Mouse (Mus musculus): ENCODE measurements around the gene Nudt5. TPM values are rescaled to one million over a fixed set of nuclear protein-coding genes. Genes with fewer than 3 reads are reported as not detected.

The Nudt5 gene
- total and polyA plus RNA-seq, 3 experiments, result 4.3 to 12.8 (median 12.4) TPM

DNA sequence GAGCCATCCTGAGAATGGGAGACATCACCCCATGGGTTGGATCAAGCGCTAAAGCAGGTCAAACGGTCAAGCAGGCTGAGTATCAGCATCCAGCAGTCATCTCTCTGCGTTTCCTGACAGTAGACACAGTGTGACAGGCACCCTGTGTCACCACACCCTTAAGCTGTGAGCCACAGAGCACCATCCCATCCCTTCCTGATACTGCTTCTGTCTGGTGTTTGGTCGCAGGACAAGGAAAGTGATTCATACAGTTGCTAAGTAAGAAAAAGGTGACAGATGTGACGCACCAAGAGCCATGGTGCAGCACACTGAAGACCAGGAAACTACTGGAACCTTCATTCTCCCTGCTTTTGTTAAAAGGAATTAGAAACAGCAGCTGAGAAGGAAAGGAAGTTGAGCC lies 44.0 kb downstream of the Nudt5 start:
- WGBS, result 64% methylated on average over 5 of the region's 5 CpGs
- DNase-seq, result no peak
- intact Hi-C loops (cut with DNase I), result no loop called here
- Histone ChIP-seq H3K4me3 (no peak overlapping the region), H3K79me2 (replicated peaks; ENCODE audit: control insufficient read depth, insufficient read depth, low read length) (peaks cover 3% of the 10 kb centered on the region), H3K27ac (no peak overlapping the region), H3K4me1 (ENCODE audit: control insufficient read depth, insufficient read depth, low read length) (no peaks in the 10 kb centered on the region), H3K36me3 (ENCODE audit: control insufficient read depth, insufficient read depth, low read length) (peaks cover 6% of the 10 kb centered on the region), H3K27me3 (ENCODE audit: control insufficient read depth, insufficient read depth, low read length) (no peaks in the 10 kb centered on the region), H3K9ac (ENCODE audit: low read depth, low read length) (no peak overlapping the region)
- no peak for TF ChIP-seq CTCF (IDR thresholded peaks at IDR 0.05)
- TF ChIP-seq EP300 (IDR thresholded peaks at IDR 0.05; ENCODE audit: insufficient read depth, low read depth, low read length), result no peak
- TF ChIP-seq POLR2A (IDR thresholded peaks at IDR 0.05; ENCODE audit: insufficient read depth, low read depth, low read length), result no peak

DNA sequence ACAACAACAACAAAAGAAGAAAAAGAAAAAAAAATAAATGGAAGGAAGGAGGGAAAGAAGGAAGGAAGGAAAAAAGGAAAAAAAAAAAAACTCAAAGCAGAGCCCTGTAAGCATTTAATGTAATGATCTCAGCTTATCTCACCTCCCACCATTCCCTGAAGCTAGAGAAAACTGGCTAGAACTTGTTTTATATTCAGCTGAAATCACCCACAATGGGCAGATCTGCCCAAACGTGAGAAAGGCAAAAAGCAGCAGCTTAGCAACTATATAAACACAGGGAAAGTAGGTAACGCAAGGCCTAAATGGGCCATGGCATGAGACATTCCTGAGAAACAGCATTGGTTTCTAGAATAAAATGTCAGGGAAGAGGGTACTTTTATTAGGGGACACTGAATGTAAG lies 44.6 kb downstream of the Nudt5 start:
- H3K4me3 ChIP-seq, result no peak overlapping the region
- peaks cover 6% of the 10 kb centered on the region for H3K36me3 ChIP-seq (ENCODE audit: control insufficient read depth, insufficient read depth, low read length)
- no peak for DNase-seq
- intact Hi-C loops (cut with DNase I), result no loop called here
- WGBS, result 79% methylated on average over 2 of the region's 2 CpGs
- H3K4me1 ChIP-seq (ENCODE audit: control insufficient read depth, insufficient read depth, low read length), result no peaks in the 10 kb centered on the region; the same call in none of the 2 replicates
- H3K27ac ChIP-seq, result no peak overlapping the region
- H3K79me2 ChIP-seq (replicated peaks; ENCODE audit: control insufficient read depth, insufficient read depth, low read length), result peaks cover 3% of the 10 kb centered on the region
- TF ChIP-seq POLR2A (IDR thresholded peaks at IDR 0.05; ENCODE audit: insufficient read depth, low read depth, low read length) (no peak), CTCF (IDR thresholded peaks at IDR 0.05) (no peak), EP300 (IDR thresholded peaks at IDR 0.05; ENCODE audit: insufficient read depth, low read depth, low read length) (no peak)
- H3K9ac ChIP-seq (ENCODE audit: low read depth, low read length), result no peak overlapping the region
- no peaks in the 10 kb centered on the region for H3K27me3 ChIP-seq (ENCODE audit: control insufficient read depth, insufficient read depth, low read length)

DNA sequence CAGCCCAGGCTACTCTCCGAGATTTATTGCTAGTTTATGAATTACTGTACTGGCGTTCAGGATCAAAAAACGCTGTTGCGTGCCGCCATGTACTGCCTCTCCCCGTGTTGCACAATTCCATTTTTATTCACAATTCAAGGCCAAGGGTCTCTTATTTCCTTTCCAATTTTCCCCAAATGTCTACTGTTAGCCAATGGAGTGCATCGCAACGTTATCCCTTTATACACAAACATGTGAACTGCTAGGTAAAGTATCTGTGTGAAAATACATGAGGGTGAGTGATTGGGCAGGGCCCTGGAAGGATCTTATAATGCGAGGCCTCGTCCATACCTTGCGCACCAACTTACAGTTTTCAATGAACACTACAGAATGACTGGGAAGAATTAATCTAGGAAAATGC lies 49.5 kb downstream of the Nudt5 start:
- Histone ChIP-seq H3K4me1 (ENCODE audit: control insufficient read depth, insufficient read depth, low read length) (no peaks in the 10 kb centered on the region; the same call in none of the 2 replicates), H3K27me3 (ENCODE audit: control insufficient read depth, insufficient read depth, low read length) (no peaks in the 10 kb centered on the region), H3K36me3 (ENCODE audit: control insufficient read depth, insufficient read depth, low read length) (peaks cover 6% of the 10 kb centered on the region), H3K9ac (ENCODE audit: low read depth, low read length) (no peak overlapping the region), H3K79me2 (replicated peaks; ENCODE audit: control insufficient read depth, insufficient read depth, low read length) (peaks cover 3% of the 10 kb centered on the region), H3K4me3 (peak overlapping the region; percentile 88), H3K27ac (no peak overlapping the region)
- WGBS, result 58% methylated on average over 11 of the region's 11 CpGs
- TF ChIP-seq EP300 (IDR thresholded peaks at IDR 0.05; ENCODE audit: insufficient read depth, low read depth, low read length) (no peak), POLR2A (IDR thresholded peaks at IDR 0.05; ENCODE audit: insufficient read depth, low read depth, low read length) (no peak), CTCF (IDR thresholded peaks at IDR 0.05) (no peak)
- intact Hi-C loops (cut with DNase I), result loop anchor here (10.0 kb wide), 1 partner anchor 511 kb away; no protein-coding TSS in a partner anchor
- no peak for DNase-seq

DNA sequence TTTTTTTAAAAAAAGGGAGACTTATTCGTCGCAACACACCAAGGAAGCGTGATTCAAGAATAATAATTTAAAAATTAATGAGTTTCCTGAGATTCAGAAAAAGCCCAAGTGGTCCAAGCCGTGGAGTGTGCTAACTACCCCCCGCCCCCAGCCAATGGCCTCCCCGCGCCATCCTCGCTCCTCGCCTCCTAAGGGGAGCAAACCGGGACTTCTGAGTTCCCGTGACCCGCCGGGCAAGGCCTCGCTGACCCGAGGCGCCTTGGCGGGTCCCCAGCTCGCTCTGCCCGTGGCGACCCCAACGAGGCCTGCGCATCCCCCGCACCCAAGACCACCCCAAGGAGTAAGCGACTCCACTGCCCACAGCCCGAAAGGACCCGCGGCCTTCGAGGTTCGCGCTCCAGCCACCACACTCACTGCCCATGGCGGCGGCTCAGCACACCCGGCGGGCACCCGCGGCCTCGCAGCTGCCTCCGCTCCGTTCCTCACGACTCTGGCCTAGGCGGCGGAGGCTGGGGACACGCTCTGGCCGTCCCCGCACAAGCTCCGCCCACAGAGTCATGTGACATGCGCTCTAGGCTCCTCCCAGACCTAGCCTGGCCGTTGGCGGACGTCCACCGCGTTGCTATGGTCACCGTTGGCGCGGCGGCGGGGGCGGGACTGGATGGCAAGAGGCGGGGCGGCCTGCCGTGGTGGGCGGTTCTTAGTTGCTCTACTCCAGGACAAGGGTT lies 50.2 kb downstream of the Nudt5 start, which contains the start of gene Sec61a2:
TSS of gene Sec61a2 (minus strand) at position 590 of the 728 bp plus-strand sequence.
- peak; percentile 97 to 100 for DNase-seq
- Histone ChIP-seq H3K9ac (ENCODE audit: low read depth, low read length) (peak within 1 kb of the TSS; percentile 98), H3K4me3 (peak within 1 kb of the TSS; percentile 88), H3K79me2 (replicated peaks; ENCODE audit: control insufficient read depth, insufficient read depth, low read length) (peaks cover 3% of the 10 kb centered on the region), H3K27me3 (ENCODE audit: control insufficient read depth, insufficient read depth, low read length) (no peaks in the 10 kb centered on the region), H3K36me3 (ENCODE audit: control insufficient read depth, insufficient read depth, low read length) (peaks cover 6% of the 10 kb centered on the region; the same call in 1 of the 2 replicates), H3K27ac (peak within 1 kb of the TSS; percentile 85), H3K4me1 (ENCODE audit: control insufficient read depth, insufficient read depth, low read length) (no peaks in the 10 kb centered on the region; the same call in none of the 2 replicates)
- under 1% methylated on average over 62 of the region's 62 CpGs for WGBS
- intact Hi-C loops (cut with DNase I), result loop anchor here (5.0 to 10.0 kb wide), 2 partner anchors 57 to 510 kb away; partner anchors contain the start of gene Upf2
- TF ChIP-seq EP300 (IDR thresholded peaks at IDR 0.05; ENCODE audit: insufficient read depth, low read depth, low read length), result peak; percentile 38; the same call in 1 of the 2 replicates
- TF ChIP-seq POLR2A (IDR thresholded peaks at IDR 0.05; ENCODE audit: insufficient read depth, low read depth, low read length), result peak; percentile 90
- peak; percentile 38 for TF ChIP-seq CTCF (IDR thresholded peaks at IDR 0.05)

DNA sequence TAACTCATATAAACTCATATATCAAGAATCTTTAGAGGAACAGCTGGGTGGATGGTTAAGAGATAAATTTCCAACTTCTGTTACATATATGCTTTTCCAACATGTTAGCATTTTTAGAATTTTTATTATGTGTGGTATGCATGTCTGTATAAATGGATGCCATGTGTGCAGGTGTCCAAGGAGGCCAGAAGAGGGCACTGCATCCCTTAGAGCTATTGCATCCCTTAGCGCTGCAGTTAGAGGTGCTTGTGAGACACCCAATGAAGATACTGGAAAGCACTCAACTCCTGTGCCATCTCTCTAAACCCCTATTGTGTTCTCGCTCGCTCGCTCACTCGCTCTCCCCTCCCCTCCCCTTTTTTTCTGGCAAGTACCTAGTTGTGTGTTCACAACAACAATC lies 55.3 kb downstream of the Nudt5 start:
- no peak overlapping the region for H3K27ac ChIP-seq
- intact Hi-C loops (cut with DNase I), result no loop called here
- H3K79me2 ChIP-seq (replicated peaks; ENCODE audit: control insufficient read depth, insufficient read depth, low read length), result no peaks in the 10 kb centered on the region
- TF ChIP-seq POLR2A (IDR thresholded peaks at IDR 0.05; ENCODE audit: insufficient read depth, low read depth, low read length) (no peak), CTCF (IDR thresholded peaks at IDR 0.05) (peak; percentile 64)
- no peak overlapping the region for H3K4me3 ChIP-seq
- H3K36me3 ChIP-seq (ENCODE audit: control insufficient read depth, insufficient read depth, low read length), result no peaks in the 10 kb centered on the region
- H3K4me1 ChIP-seq (ENCODE audit: control insufficient read depth, insufficient read depth, low read length), result no peaks in the 10 kb centered on the region
- 69% methylated on average over 5 of the region's 5 CpGs for WGBS
- H3K27me3 ChIP-seq (ENCODE audit: control insufficient read depth, insufficient read depth, low read length), result no peaks in the 10 kb centered on the region
- no peak for DNase-seq
- no peak overlapping the region for H3K9ac ChIP-seq (ENCODE audit: low read depth, low read length)

DNA sequence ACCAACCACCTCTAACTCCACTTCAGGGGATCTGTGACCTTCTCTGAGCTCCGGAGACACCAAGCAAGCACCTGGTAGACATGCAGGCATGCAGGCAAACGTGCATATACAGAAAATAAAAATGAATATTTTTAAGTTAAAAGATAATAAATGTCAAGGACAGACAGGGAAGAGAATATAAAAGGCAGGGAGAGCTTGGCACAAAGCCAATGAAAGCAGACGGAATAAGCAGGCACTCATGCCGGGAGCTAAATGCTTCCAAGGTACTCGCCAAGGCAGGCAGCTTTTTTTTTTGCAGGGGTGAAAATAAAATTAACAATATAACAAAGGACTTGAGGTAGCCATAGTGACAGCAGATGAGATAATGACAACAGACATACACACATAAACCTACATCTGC lies 61.3 kb downstream of the Nudt5 start:
- intact Hi-C loops (cut with DNase I), result no loop called here
- Histone ChIP-seq H3K27me3 (ENCODE audit: control insufficient read depth, insufficient read depth, low read length) (no peaks in the 10 kb centered on the region), H3K36me3 (ENCODE audit: control insufficient read depth, insufficient read depth, low read length) (no peaks in the 10 kb centered on the region), H3K4me1 (ENCODE audit: control insufficient read depth, insufficient read depth, low read length) (no peaks in the 10 kb centered on the region), H3K27ac (no peak overlapping the region), H3K9ac (ENCODE audit: low read depth, low read length) (no peak overlapping the region), H3K4me3 (no peak overlapping the region), H3K79me2 (replicated peaks; ENCODE audit: control insufficient read depth, insufficient read depth, low read length) (no peaks in the 10 kb centered on the region)
- TF ChIP-seq EP300 (IDR thresholded peaks at IDR 0.05; ENCODE audit: insufficient read depth, low read depth, low read length) (no peak), CTCF (IDR thresholded peaks at IDR 0.05) (no peak), POLR2A (IDR thresholded peaks at IDR 0.05; ENCODE audit: insufficient read depth, low read depth, low read length) (no peak)
- WGBS, result 20% methylated on average over 5 of the region's 5 CpGs
- no peak for DNase-seq

Measured in heart, adult 2 months (tissue).